Mouse (Mus musculus) MEL (cell line): Measurements from ENCODE around the gene Wdr46.

Source experiments
- CTCF ChIP-seq, 3 experiments: IDR thresholded peaks in 2 of 3; conservative IDR thresholded peaks in 1 of 3; 2 replicates each; pipeline ENCODE4 v1.5.1; 2011 to 2012; ENCODE audit warnings: low read length in 3 of 3, low read depth in 2 of 3, mild to moderate bottlenecking in 2 of 3, improper control_type of control experiment in 1 of 3, inconsistent platforms in 1 of 3, mixed read lengths in 1 of 3, moderate library complexity in 1 of 3; ENCODE audit not compliant: control insufficient read depth in 1 of 3, insufficient read depth in 1 of 3, poor library complexity in 1 of 3, severe bottlenecking in 1 of 3
- GATA1 ChIP-seq: IDR thresholded peaks from 2 replicates; pipeline ENCODE4 v1.6.1; 2011; ENCODE audit warnings: low read depth, low read length, improper control_type of control experiment
- MXI1 ChIP-seq: IDR thresholded peaks from 2 replicates; pipeline ENCODE4 v1.6.1; 2011; ENCODE audit warnings: mild to moderate bottlenecking, low read depth, low read length, improper control_type of control experiment
- MYB ChIP-seq: IDR thresholded peaks from 2 replicates; pipeline ENCODE4 v1.6.1; 2011; ENCODE audit warnings: mild to moderate bottlenecking, low read depth, low read length, improper control_type of control experiment
- RCOR1 ChIP-seq: IDR thresholded peaks from 2 replicates; pipeline ENCODE4 v1.6.1; 2012; ENCODE audit warnings: low read depth, mild to moderate bottlenecking, inconsistent platforms, low read length, improper control_type of control experiment
- SMC3 ChIP-seq: IDR thresholded peaks from 2 replicates; pipeline ENCODE4 v1.6.1; 2011; ENCODE audit warnings: low read depth, low read length, improper control_type of control experiment
- UBTF ChIP-seq: IDR thresholded peaks from 2 replicates; pipeline ENCODE4 v1.6.1; 2012; ENCODE audit warnings: low read depth, mild to moderate bottlenecking, inconsistent platforms, low read length, improper control_type of control experiment, moderate library complexity, borderline replicate concordance; ENCODE audit not compliant: insufficient read depth

- no peak for TF ChIP-seq SMC3
- no peak for TF ChIP-seq CTCF (IDR thresholded peaks at IDR 0.05 in 2 of 3, conservative IDR thresholded peaks at IDR 0.05 in 1 of 3; ENCODE audit: control insufficient read depth in 1 of 3, insufficient read depth in 1 of 3, low read depth in 2 of 3, low read length in 3 of 3, poor library complexity in 1 of 3, severe bottlenecking in 1 of 3)
- TF ChIP-seq MXI1: no peak
- no peak for TF ChIP-seq RCOR1
- TF ChIP-seq GATA1: no peak
- TF ChIP-seq MYB: no peak
- no peak for TF ChIP-seq UBTF
Observed at GRCm38 (mm10) chr17:33931947-33932346, 8.5 kb upstream of the Wdr46 start.
